Mouse (Mus musculus): ENCODE results near the gene Usp37. TPM values are rescaled to one million over a fixed set of nuclear protein-coding genes. Genes with fewer than 3 reads are reported as not detected.

Gene Usp37
- polyA plus RNA-seq, 1 experiment from 2014 or later = 9.1 TPM

GRCm38 (mm10) chr1:74569739-74570719 lies 25.9 kb upstream of the Usp37 start:
- H3K27me3 ChIP-seq (replicated peaks; ENCODE audit: insufficient read depth, low read length) = no peaks in the 10 kb centered on the region
- H3K27ac ChIP-seq (ENCODE audit: low read length) = no peak overlapping the region
- peaks cover 63% of the 10 kb centered on the region for H3K36me3 ChIP-seq (ENCODE audit: insufficient read depth, low read length)
- H3K4me2 ChIP-seq (replicated peaks; ENCODE audit: low read depth, low read length) = no peak overlapping the region
- no peaks in the 10 kb centered on the region for H3K4me1 ChIP-seq (ENCODE audit: insufficient read depth, low read depth, low read length)
- no peak for ATAC-seq
- no peaks in the 10 kb centered on the region for H3K9me3 ChIP-seq (ENCODE audit: low read length)
- no peak overlapping the region for H3K4me3 ChIP-seq (ENCODE audit: low read depth, low read length)
- TF ChIP-seq EP300 (IDR thresholded peaks at IDR 0.05) = no peak
- TF ChIP-seq CTCF (IDR thresholded peaks at IDR 0.05) = peak; percentile 22; the same call in 1 of the 2 replicates
- no peak overlapping the region for H3K9ac ChIP-seq (replicated peaks; ENCODE audit: low read depth)
- 90% methylated on average over 29 of the region's 29 CpGs for WGBS
- no peak for DNase-seq (ENCODE audit: low spot score)

GRCm38 (mm10) chr1:74565834-74566233 lies 21.8 kb upstream of the Usp37 start:
- DNase-seq (ENCODE audit: low spot score) = no peak
- Histone ChIP-seq H3K4me2 (replicated peaks; ENCODE audit: low read depth, low read length) (no peak overlapping the region), H3K27ac (ENCODE audit: low read length) (no peak overlapping the region), H3K4me1 (ENCODE audit: insufficient read depth, low read depth, low read length) (no peaks in the 10 kb centered on the region), H3K36me3 (ENCODE audit: insufficient read depth, low read length) (peaks cover 33% of the 10 kb centered on the region), H3K9ac (replicated peaks; ENCODE audit: low read depth) (no peak overlapping the region), H3K27me3 (replicated peaks; ENCODE audit: insufficient read depth, low read length) (no peaks in the 10 kb centered on the region), H3K9me3 (ENCODE audit: low read length) (no peaks in the 10 kb centered on the region), H3K4me3 (ENCODE audit: low read depth, low read length) (no peak overlapping the region)
- no peak for ATAC-seq
- 91% methylated on average over 6 of the region's 6 CpGs for WGBS
- no peak for TF ChIP-seq CTCF (IDR thresholded peaks at IDR 0.05)
- no peak for TF ChIP-seq EP300 (IDR thresholded peaks at IDR 0.05)

GRCm38 (mm10) chr1:74559061-74559460 lies 15.0 kb upstream of the Usp37 start:
- no peak overlapping the region for H3K4me2 ChIP-seq (replicated peaks; ENCODE audit: low read depth, low read length)
- no peaks in the 10 kb centered on the region for H3K27me3 ChIP-seq (replicated peaks; ENCODE audit: insufficient read depth, low read length)
- H3K27ac ChIP-seq (ENCODE audit: low read length) = no peak overlapping the region
- ATAC-seq (no peak), DNase-seq (ENCODE audit: low spot score) (no peak)
- H3K4me1 ChIP-seq (ENCODE audit: insufficient read depth, low read depth, low read length) = no peaks in the 10 kb centered on the region
- no peaks in the 10 kb centered on the region for H3K9me3 ChIP-seq (ENCODE audit: low read length)
- TF ChIP-seq CTCF (IDR thresholded peaks at IDR 0.05) (no peak), EP300 (IDR thresholded peaks at IDR 0.05) (no peak)
- no peaks in the 10 kb centered on the region for H3K36me3 ChIP-seq (ENCODE audit: insufficient read depth, low read length)
- no peak overlapping the region for H3K9ac ChIP-seq (replicated peaks; ENCODE audit: low read depth)
- H3K4me3 ChIP-seq (ENCODE audit: low read depth, low read length) = no peak overlapping the region
- 78% methylated on average over 5 of the region's 5 CpGs for WGBS

- DNase-seq (ENCODE audit: low spot score) (peak; percentile 29), ATAC-seq (no peak; the same call in 1 of the 2 replicates)
- Histone ChIP-seq H3K27me3 (replicated peaks; ENCODE audit: insufficient read depth, low read length) (no peaks in the 10 kb centered on the region), H3K27ac (ENCODE audit: low read length) (no peak within 1 kb of the TSS), H3K4me1 (ENCODE audit: insufficient read depth, low read depth, low read length) (no peaks in the 10 kb centered on the region), H3K4me2 (replicated peaks; ENCODE audit: low read depth, low read length) (peak within 1 kb of the TSS; percentile 22; the same call in 1 of the 2 replicates), H3K36me3 (ENCODE audit: insufficient read depth, low read length) (no peaks in the 10 kb centered on the region), H3K4me3 (ENCODE audit: low read depth, low read length) (no peak within 1 kb of the TSS), H3K9me3 (ENCODE audit: low read length) (no peaks in the 10 kb centered on the region), H3K9ac (replicated peaks; ENCODE audit: low read depth) (no peak within 1 kb of the TSS)
- TF ChIP-seq CTCF (IDR thresholded peaks at IDR 0.05) = no peak
- TF ChIP-seq EP300 (IDR thresholded peaks at IDR 0.05) = no peak
- 6% methylated on average over 6 of the region's 6 CpGs for WGBS
Observed at GRCm38 (mm10) chr1:74542451-74542961, 1.6 kb downstream of the Usp37 start, which contains the start of gene Plcd4. Plcd4 (plus strand) TSS chr1:74542888.

GRCm38 (mm10) chr1:74538650-74539049 lies 5.4 kb downstream of the Usp37 start:
- DNase-seq (ENCODE audit: low spot score) (no peak), ATAC-seq (no peak)
- no peak overlapping the region for H3K9ac ChIP-seq (replicated peaks; ENCODE audit: low read depth)
- no peaks in the 10 kb centered on the region for H3K9me3 ChIP-seq (ENCODE audit: low read length)
- no peak overlapping the region for H3K27ac ChIP-seq (ENCODE audit: low read length)
- H3K4me3 ChIP-seq (ENCODE audit: low read depth, low read length) = no peak overlapping the region
- H3K36me3 ChIP-seq (ENCODE audit: insufficient read depth, low read length) = no peaks in the 10 kb centered on the region
- H3K27me3 ChIP-seq (replicated peaks; ENCODE audit: insufficient read depth, low read length) = no peaks in the 10 kb centered on the region
- H3K4me1 ChIP-seq (ENCODE audit: insufficient read depth, low read depth, low read length) = no peaks in the 10 kb centered on the region
- TF ChIP-seq EP300 (IDR thresholded peaks at IDR 0.05) (no peak), CTCF (IDR thresholded peaks at IDR 0.05) (no peak)
- H3K4me2 ChIP-seq (replicated peaks; ENCODE audit: low read depth, low read length) = no peak overlapping the region

GRCm38 (mm10) chr1:74528589-74528988 lies 15.5 kb downstream of the Usp37 start:
- WGBS = 94% methylated on average over 7 of the region's 7 CpGs
- peaks cover 26% of the 10 kb centered on the region for H3K36me3 ChIP-seq (ENCODE audit: insufficient read depth, low read length)

More at GRCm38 (mm10) chr1:74528589-74528988, 15.5 kb downstream of the Usp37 start:
- DNase-seq (ENCODE audit: low spot score) = no peak
- Histone ChIP-seq H3K9ac (replicated peaks; ENCODE audit: low read depth) (no peak overlapping the region), H3K4me2 (replicated peaks; ENCODE audit: low read depth, low read length) (no peak overlapping the region), H3K9me3 (ENCODE audit: low read length) (no peaks in the 10 kb centered on the region), H3K4me3 (ENCODE audit: low read depth, low read length) (no peak overlapping the region), H3K27ac (ENCODE audit: low read length) (no peak overlapping the region), H3K4me1 (ENCODE audit: insufficient read depth, low read depth, low read length) (no peaks in the 10 kb centered on the region), H3K27me3 (replicated peaks; ENCODE audit: insufficient read depth, low read length) (no peaks in the 10 kb centered on the region)
- ATAC-seq = no peak
- TF ChIP-seq EP300 (IDR thresholded peaks at IDR 0.05) (no peak), CTCF (IDR thresholded peaks at IDR 0.05) (no peak)

All from lung, postnatal 0 days (tissue).